Mouse (Mus musculus): Measurements from ENCODE around the gene Ttc30b. TPM values are rescaled to one million over a fixed set of nuclear protein-coding genes. Genes with fewer than 3 reads are reported as not detected.

Ttc30b gene
- polyA plus RNA-seq, 1 experiment from 2014 or later = 6.7 TPM

DNA sequence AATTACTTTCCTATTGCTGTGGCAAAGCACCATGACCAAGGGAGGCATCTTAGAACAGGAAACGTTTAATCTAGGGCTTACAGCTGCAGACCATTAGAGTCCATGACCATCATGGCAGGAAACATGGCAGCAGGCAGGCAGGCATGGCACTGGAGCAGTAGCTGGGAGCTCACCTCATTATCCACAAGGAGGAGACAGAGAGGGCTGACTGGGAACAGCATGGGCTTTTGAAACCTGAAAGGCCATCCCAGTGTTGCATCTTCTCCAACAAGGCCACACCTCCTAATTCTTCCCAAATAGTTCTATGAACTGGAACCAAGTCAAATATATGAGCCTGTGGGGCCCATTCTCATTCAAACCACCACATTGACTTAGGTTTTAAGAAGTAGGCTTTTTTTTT, 38.1 kb downstream of the Ttc30b start:
- Histone ChIP-seq H3K27ac (ENCODE audit: low read depth, low read length) (no peak overlapping the region), H3K9ac (ENCODE audit: low read depth, low read length) (no peak overlapping the region), H3K4me2 (replicated peaks; ENCODE audit: low read depth) (no peak overlapping the region), H3K4me3 (ENCODE audit: low read depth, low read length) (no peak overlapping the region), H3K27me3 (replicated peaks; ENCODE audit: control insufficient read depth, insufficient read depth, low read length) (no peaks in the 10 kb centered on the region), H3K9me3 (ENCODE audit: control insufficient read depth) (no peaks in the 10 kb centered on the region), H3K4me1 (replicated peaks; ENCODE audit: control insufficient read depth, insufficient read depth, low read length) (no peaks in the 10 kb centered on the region), H3K36me3 (ENCODE audit: control insufficient read depth, insufficient read depth) (peaks cover 21% of the 10 kb centered on the region)
- ATAC-seq = no peak
- WGBS = 88% methylated on average over 1 of the region's 1 CpGs
- TF ChIP-seq CTCF (IDR thresholded peaks at IDR 0.05; ENCODE audit: low read depth) = peak; percentile 40

DNA sequence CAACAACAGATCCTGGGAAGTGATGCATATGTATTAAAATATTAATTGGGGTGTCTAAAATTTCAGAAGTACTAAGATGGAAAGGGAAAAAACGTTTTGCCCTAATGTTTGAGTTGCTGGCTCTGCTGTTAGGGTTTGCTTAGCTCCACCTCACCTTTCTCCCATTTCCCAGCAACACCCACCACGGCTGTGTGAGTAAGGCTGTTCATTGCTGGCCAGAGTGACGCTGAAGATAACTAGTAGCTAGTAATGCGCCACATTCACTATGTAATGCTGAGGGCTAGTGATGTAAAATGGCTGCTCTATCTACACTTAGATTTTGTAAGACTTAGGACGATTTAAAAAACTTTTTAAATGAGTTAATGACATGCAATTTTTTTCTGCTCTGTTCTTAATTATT, 42.7 kb downstream of the Ttc30b start:
- Histone ChIP-seq H3K27ac (ENCODE audit: low read depth, low read length) (no peak overlapping the region), H3K4me3 (ENCODE audit: low read depth, low read length) (no peak overlapping the region), H3K4me2 (replicated peaks; ENCODE audit: low read depth) (no peak overlapping the region), H3K9me3 (ENCODE audit: control insufficient read depth) (no peaks in the 10 kb centered on the region), H3K4me1 (replicated peaks; ENCODE audit: control insufficient read depth, insufficient read depth, low read length) (no peaks in the 10 kb centered on the region), H3K27me3 (replicated peaks; ENCODE audit: control insufficient read depth, insufficient read depth, low read length) (no peaks in the 10 kb centered on the region), H3K36me3 (ENCODE audit: control insufficient read depth, insufficient read depth) (peaks cover 11% of the 10 kb centered on the region), H3K9ac (ENCODE audit: low read depth, low read length) (no peak overlapping the region)
- WGBS = 81% methylated on average over 5 of the region's 5 CpGs
- TF ChIP-seq CTCF (IDR thresholded peaks at IDR 0.05; ENCODE audit: low read depth) = no peak
- no peak for ATAC-seq

DNA sequence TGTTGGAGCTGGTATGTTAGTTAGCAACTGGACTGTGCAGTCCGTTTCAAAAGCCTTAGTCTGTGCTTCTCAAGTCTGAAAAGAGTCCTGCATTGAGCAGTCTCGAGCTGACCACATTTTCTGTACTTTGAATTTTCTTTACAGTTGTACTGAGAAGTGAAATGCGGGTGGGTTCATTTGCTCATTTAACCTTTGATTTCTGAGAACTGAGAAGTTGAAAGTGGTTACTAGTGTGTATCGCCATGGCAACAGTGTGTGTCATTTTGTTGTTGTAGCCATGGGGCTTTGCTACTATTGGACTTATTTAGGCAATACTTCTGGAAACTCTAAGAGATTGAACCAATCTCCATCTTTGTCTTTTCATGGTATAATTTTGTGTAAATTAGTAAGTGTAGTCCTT, 46.4 kb downstream of the Ttc30b start:
- no peak for TF ChIP-seq CTCF (IDR thresholded peaks at IDR 0.05; ENCODE audit: low read depth)
- no peak overlapping the region for H3K4me2 ChIP-seq (replicated peaks; ENCODE audit: low read depth)
- H3K27me3 ChIP-seq (replicated peaks; ENCODE audit: control insufficient read depth, insufficient read depth, low read length) = no peaks in the 10 kb centered on the region
- H3K4me3 ChIP-seq (ENCODE audit: low read depth, low read length) = no peak overlapping the region
- no peak overlapping the region for H3K9ac ChIP-seq (ENCODE audit: low read depth, low read length)
- 70% methylated on average over 4 of the region's 4 CpGs for WGBS
- no peaks in the 10 kb centered on the region for H3K4me1 ChIP-seq (replicated peaks; ENCODE audit: control insufficient read depth, insufficient read depth, low read length)
- ATAC-seq = no peak
- H3K36me3 ChIP-seq (ENCODE audit: control insufficient read depth, insufficient read depth) = peaks cover 8% of the 10 kb centered on the region
- H3K9me3 ChIP-seq (ENCODE audit: control insufficient read depth) = no peaks in the 10 kb centered on the region
- no peak overlapping the region for H3K27ac ChIP-seq (ENCODE audit: low read depth, low read length)

Other genes starting within 250 kb of the Ttc30b start
- gene Nfe2l2, start 233.9 kb downstream of the Ttc30b start, polyA plus RNA-seq (2015; fragmentation: Nextera tagmentation; extraction: Ambion mirVana) = 93.6 and 98.0 TPM in 2 replicates
- 6.5 and 8.6 TPM in 2 replicates for gene Agps, start 106.4 kb downstream of the Ttc30b start, polyA plus RNA-seq (2015; fragmentation: Nextera tagmentation; extraction: Ambion mirVana)
- 0.13 and 0.23 TPM in 2 replicates for gene Ttc30a2, start 39.6 kb upstream of the Ttc30b start, polyA plus RNA-seq (2015; fragmentation: Nextera tagmentation; extraction: Ambion mirVana)
- 2.4 and 2.6 TPM in 2 replicates for gene Ttc30a1, start 43.4 kb upstream of the Ttc30b start, polyA plus RNA-seq (2015; fragmentation: Nextera tagmentation; extraction: Ambion mirVana)